Comparison of ENCODE assay signal across 36 mouse cellular contexts in genomic region chr4:59878595-59878994, GRCm38 (mm10). TPM values are rescaled to one million over a fixed set of nuclear protein-coding genes. Genes with fewer than 3 reads are reported as not detected.
DNase-seq lines count a peak whose midpoint lies in the region; ATAC-seq and TF ChIP-seq lines count a peak whose summit lies in the region.
"Had no signal": no experiment of that assay in that cellular context is flagged by ENCODE, and none has a peak within 500 bp of the region (broad histone marks: within the 10 kb centered on the region; RNA-seq: fewer than 3 reads in every experiment).

No protein-coding gene starts in this region.

- H3ac ChIP-seq in myocyte (ENCODE audit: control insufficient read depth, insufficient read length): no peak overlapping the region

- no peak for ATAC-seq in heart, postnatal 0 days (ENCODE audit: insufficient read depth, low read depth)
- no peak for ATAC-seq in monocyte, adult 5-6 weeks (replicated peaks; ENCODE audit: insufficient number of reproducible peaks, low FRiP score, low TSS enrichment, poor library complexity, severe bottlenecking)
- no peak for ATAC-seq in midbrain, embryonic 16.5 days
- ATAC-seq: forebrain, embryonic 13.5 days; liver, embryonic 12.5 days; lung, postnatal 0 days; midbrain, embryonic 13.5 days; Patski had no signal

- H3K27ac ChIP-seq in heart, postnatal 0 days (ENCODE audit: low read depth): peak overlapping the region; percentile 15; the same call in 1 of the 2 replicates
- H3K27ac ChIP-seq in heart, adult 2 months: no peak overlapping the region
- no peak overlapping the region for H3K27ac ChIP-seq in midbrain, embryonic 16.5 days (ENCODE audit: low read length)
- H3K27ac ChIP-seq: forebrain, embryonic 13.5 days; hindbrain, embryonic 10.5 days; hindbrain, embryonic 15.5 days; kidney, embryonic 15.5 days; liver, embryonic 12.5 days; midbrain, embryonic 13.5 days; neural tube, embryonic 12.5 days had no signal

- no peak for DNase-seq in heart, postnatal 0 days (ENCODE audit: low spot score)
- DNase-seq in heart, adult 2 months: no peak
- peak; percentile 54 to 59 for DNase-seq in thymus, postnatal 10 days (ENCODE audit: low spot score in 2 of 2)
- no peak for DNase-seq in right cerebral cortex, postnatal 25 days
- DNase-seq: adrenal gland, postnatal 14 days; cerebellum, adult 11 months; cerebellum, adult 9-10 months; cerebellum, postnatal 36 days; gastrocnemius, postnatal 14 days; heart, postnatal 14 days; kidney, adult 18-20 months; kidney, postnatal 25 days; left cerebral cortex, postnatal 4 days; lung, adult 18-20 months; lung, postnatal 4 days; right cerebral cortex, adult 18-20 months; right cerebral cortex, postnatal 4 days had no signal

- H3K79me2 ChIP-seq in heart, adult 2 months (replicated peaks; ENCODE audit: control insufficient read depth, insufficient read depth, low read length): no peaks in the 10 kb centered on the region
- H3K79me2 ChIP-seq in myocyte (ENCODE audit: control insufficient read depth, insufficient read depth): no peaks in the 10 kb centered on the region

- no peak overlapping the region for H3K4me2 ChIP-seq in heart, postnatal 0 days (ENCODE audit: low read depth, low read length)
- H3K4me2 ChIP-seq in myocyte (ENCODE audit: low read depth): no peak overlapping the region
- H3K4me2 ChIP-seq in midbrain, embryonic 16.5 days (ENCODE audit: low read length): no peak overlapping the region
- H3K4me2 ChIP-seq: forebrain, embryonic 13.5 days; hindbrain, embryonic 15.5 days; kidney, embryonic 15.5 days; liver, embryonic 12.5 days; midbrain, embryonic 13.5 days; neural tube, embryonic 12.5 days had no signal

- WGBS in heart, postnatal 0 days: 57% methylated on average over 8 of the region's 8 CpGs
- 82% methylated on average over 8 of the region's 8 CpGs for WGBS in heart, adult 2 months
- WGBS in midbrain, embryonic 16.5 days: 94% methylated on average over 8 of the region's 8 CpGs

- peaks cover 34% of the 10 kb centered on the region for H3K36me3 ChIP-seq in heart, postnatal 0 days (replicated peaks; ENCODE audit: control insufficient read depth, insufficient read depth, low read length)
- no peaks in the 10 kb centered on the region for H3K36me3 ChIP-seq in heart, adult 2 months (ENCODE audit: control insufficient read depth, insufficient read depth, low read length)
- peaks cover 9% of the 10 kb centered on the region for H3K36me3 ChIP-seq in myocyte (ENCODE audit: control insufficient read depth, insufficient read depth)
- H3K36me3 ChIP-seq in midbrain, embryonic 16.5 days (ENCODE audit: control insufficient read depth, insufficient read depth, low read length): peaks cover 4% of the 10 kb centered on the region; the same call in 1 of the 2 replicates

- intact Hi-C loops in heart, adult 2 months (cut with DNase I): no loop called here

- no peak for TF ChIP-seq CTCF in heart, postnatal 0 days (IDR thresholded peaks at IDR 0.05; ENCODE audit: low read depth)
- no peak for TF ChIP-seq CTCF in heart, adult 2 months (IDR thresholded peaks at IDR 0.05)

- no peaks in the 10 kb centered on the region for H3K27me3 ChIP-seq in heart, postnatal 0 days (ENCODE audit: control insufficient read depth, insufficient read depth, low read length)
- no peaks in the 10 kb centered on the region for H3K27me3 ChIP-seq in heart, adult 2 months (ENCODE audit: control insufficient read depth, insufficient read depth, low read length)
- H3K27me3 ChIP-seq in myocyte (ENCODE audit: control insufficient read depth, insufficient read depth, insufficient read length): no peaks in the 10 kb centered on the region
- H3K27me3 ChIP-seq in midbrain, embryonic 16.5 days (ENCODE audit: control insufficient read depth, insufficient read depth, low read depth, low read length): no peaks in the 10 kb centered on the region
- H3K27me3 ChIP-seq: forebrain, embryonic 13.5 days; hindbrain, embryonic 15.5 days; kidney, embryonic 15.5 days; liver, embryonic 12.5 days; midbrain, embryonic 13.5 days; neural tube, embryonic 12.5 days; Patski had no signal

- no peak overlapping the region for H3K9ac ChIP-seq in heart, postnatal 0 days (replicated peaks; ENCODE audit: low read depth, low read length)
- H3K9ac ChIP-seq in heart, adult 2 months (ENCODE audit: low read depth, low read length): no peak overlapping the region
- no peak overlapping the region for H3K9ac ChIP-seq in midbrain, embryonic 16.5 days (ENCODE audit: low read depth, low read length)
- H3K9ac ChIP-seq: forebrain, embryonic 13.5 days; hindbrain, embryonic 15.5 days; kidney, embryonic 15.5 days; liver, embryonic 12.5 days; midbrain, embryonic 13.5 days; neural tube, embryonic 12.5 days had no signal

- no peak overlapping the region for H3K4me3 ChIP-seq in heart, postnatal 0 days (ENCODE audit: low read depth, low read length)
- no peak overlapping the region for H3K4me3 ChIP-seq in heart, adult 2 months
- H3K4me3 ChIP-seq in myocyte: no peak overlapping the region
- no peak overlapping the region for H3K4me3 ChIP-seq in midbrain, embryonic 16.5 days (ENCODE audit: low read depth, low read length)
- H3K4me3 ChIP-seq: forebrain, embryonic 13.5 days; hindbrain, embryonic 10.5 days; hindbrain, embryonic 15.5 days; kidney, embryonic 15.5 days; liver, embryonic 12.5 days; midbrain, embryonic 13.5 days; neural tube, embryonic 12.5 days had no signal

- TF ChIP-seq EP300 in heart, postnatal 0 days (IDR thresholded peaks at IDR 0.05; ENCODE audit: low read depth): no peak
- TF ChIP-seq EP300 in heart, adult 2 months (IDR thresholded peaks at IDR 0.05; ENCODE audit: insufficient read depth, low read depth, low read length): no peak

- no peaks in the 10 kb centered on the region for H3K4me1 ChIP-seq in heart, postnatal 0 days (ENCODE audit: control insufficient read depth, insufficient read depth)
- H3K4me1 ChIP-seq in heart, adult 2 months (ENCODE audit: control insufficient read depth, insufficient read depth, low read length): no peaks in the 10 kb centered on the region
- no peaks in the 10 kb centered on the region for H3K4me1 ChIP-seq in midbrain, embryonic 16.5 days (ENCODE audit: control insufficient read depth, insufficient read depth, low read length)
- H3K4me1 ChIP-seq: forebrain, embryonic 13.5 days; kidney, embryonic 15.5 days; neural tube, embryonic 12.5 days had no signal

- no peaks in the 10 kb centered on the region for H3K9me3 ChIP-seq in heart, postnatal 0 days (replicated peaks; ENCODE audit: control insufficient read depth, low read length)
- H3K9me3 ChIP-seq in midbrain, embryonic 16.5 days (replicated peaks; ENCODE audit: control insufficient read depth, low read length, poor library complexity, severe bottlenecking): no peaks in the 10 kb centered on the region
- H3K9me3 ChIP-seq: forebrain, embryonic 13.5 days; hindbrain, embryonic 10.5 days; hindbrain, embryonic 15.5 days; kidney, embryonic 15.5 days; liver, embryonic 12.5 days; midbrain, embryonic 13.5 days; neural tube, embryonic 12.5 days had no signal

- TF ChIP-seq POLR2A in heart, adult 2 months (IDR thresholded peaks at IDR 0.05; ENCODE audit: insufficient read depth, low read depth, low read length): no peak
- no peak for TF ChIP-seq POLR2A in myocyte (IDR thresholded peaks at IDR 0.05; ENCODE audit: insufficient read length, low read depth)

TF ChIP-seq in myocyte, 11 proteins besides CTCF, POLR2A, EP300 and RAD21:
- TF ChIP-seq MYOD1 (IDR thresholded peaks at IDR 0.05; ENCODE audit: control insufficient read depth in 1 of 3, insufficient read length in 2 of 3, low read depth in 2 of 3) (peak in 2 of 3 experiments; percentile 13 to 51), MYOG (IDR thresholded peaks at IDR 0.05; ENCODE audit: control insufficient read depth in 1 of 3, insufficient read depth in 1 of 3, insufficient read length in 2 of 3, low read depth in 2 of 3) (peak in 1 of 3 experiments; percentile 50), POLR2AphosphoS2 (IDR thresholded peaks at IDR 0.05; ENCODE audit: insufficient read length, low read depth) (no peak), USF1 (IDR thresholded peaks at IDR 0.05; ENCODE audit: low read depth) (no peak), SRF (IDR thresholded peaks at IDR 0.05; ENCODE audit: control insufficient read depth, insufficient read length, low read depth) (no peak), TCF3 (IDR thresholded peaks at IDR 0.05; ENCODE audit: insufficient read length, low read depth) (no peak), REST (IDR thresholded peaks at IDR 0.05; ENCODE audit: insufficient read depth, insufficient read length) (no peak), TCF12 (IDR thresholded peaks at IDR 0.05; ENCODE audit: insufficient read depth, poor library complexity, severe bottlenecking) (no peak), E2F4 (IDR thresholded peaks at IDR 0.05; ENCODE audit: insufficient read depth) (no peak), MAX (IDR thresholded peaks at IDR 0.05; ENCODE audit: low read depth) (no peak)

RNA-seq across cellular contexts. Expression of gene Slc46a2, which starts 36.3 kb away (rescaled TPM):
- 0.35 and 2.5 TPM in 2 replicates for total RNA-seq in heart, postnatal 0 days (2014; rRNA removed; ENCODE audit: low replicate concordance)
- polyA plus RNA-seq in heart, postnatal 0 days (2015; fragmentation: Nextera tagmentation; extraction: Ambion mirVana): 0.10 and 0.14 TPM in 2 replicates
- under 1 TPM; 0.08 to 0.50 TPM for total RNA-seq in heart, adult 2 months (2021)
- polyA plus RNA-seq in heart, adult 2 months (2012; rRNA removed): 0.78 and 0.85 TPM in 2 replicates
- polyA plus RNA-seq in myocyte (2012; fragmentation: generic; extraction: Trizol): not detected
- total RNA-seq in monocyte, adult 5-6 weeks (2017): not detected in 3 replicates
- 0.08 TPM in 1 of 2 replicates, not detected in the other for polyA plus RNA-seq in midbrain, embryonic 16.5 days (2015; fragmentation: Nextera tagmentation; extraction: Ambion mirVana)
- total RNA-seq: adrenal gland, postnatal 14 days; gastrocnemius, postnatal 14 days; granulocyte monocyte progenitor cell, adult 5-6 weeks; layer of hippocampus, adult 18-20 months; layer of hippocampus, postnatal 14 days; left cerebral cortex, adult 8-10 months; left cerebral cortex, postnatal 4 days; megakaryocyte-erythroid progenitor cell, adult 5-6 weeks; MEL had no signal
- polyA plus RNA-seq: embryonic facial prominence, embryonic 11.5 days; forebrain, embryonic 13.5 days; hindbrain, embryonic 10.5 days; hindbrain, embryonic 15.5 days; kidney, embryonic 15.5 days; liver, embryonic 12.5 days; midbrain, embryonic 13.5 days; neural tube, embryonic 12.5 days; Patski had no signal

Comparison
In these comparisons a context has a peak if more than half of its experiments do, and no peak if none do; other contexts are left out.
1. DNase-seq: peak in thymus, postnatal 10 days (2 of 2); none in heart, postnatal 0 days (single experiment), heart, adult 2 months (0 of 2) and right cerebral cortex, postnatal 25 days (single experiment).